Mouse (Mus musculus): Measurements from ENCODE around the gene Sema3b. TPM values are rescaled to one million over a fixed set of nuclear protein-coding genes. Genes with fewer than 3 reads are reported as not detected.
"Not testable (repeated sequence)": the region's sequence is repeated elsewhere in the genome, so short reads cannot be mapped to it uniquely, and the experiment has no call there.

The Sema3b gene
- polyA plus RNA-seq, 1 experiment = not detected

GRCm38 (mm10) chr9:107566855-107567254 is 42.2 kb downstream of the Sema3b start:
- no peaks in the 10 kb centered on the region for H3K27me3 ChIP-seq (replicated peaks)
- H3K9me3 ChIP-seq = no peaks in the 10 kb centered on the region
- peaks cover 47% of the 10 kb centered on the region for H3K36me3 ChIP-seq (replicated peaks; ENCODE audit: low read length)
- H3K4me3 ChIP-seq (replicated peaks) = peak overlapping the region; percentile 66
- TF ChIP-seq GATA1 (IDR thresholded peaks at IDR 0.05; ENCODE audit: borderline replicate concordance, low read length) (no peak), FLI1 (IDR thresholded peaks at IDR 0.05; ENCODE audit: low read length) (no peak)
- peaks cover 88% of the 10 kb centered on the region for H3K4me1 ChIP-seq

GRCm38 (mm10) chr9:107566041-107566709 is 42.9 kb downstream of the Sema3b start:
- Histone ChIP-seq H3K4me3 (replicated peaks) (peak overlapping the region; percentile 40), H3K4me1 (peaks cover 88% of the 10 kb centered on the region), H3K9me3 (no peaks in the 10 kb centered on the region), H3K27me3 (replicated peaks) (no peaks in the 10 kb centered on the region), H3K36me3 (replicated peaks; ENCODE audit: low read length) (peaks cover 47% of the 10 kb centered on the region)
- TF ChIP-seq FLI1 (IDR thresholded peaks at IDR 0.05; ENCODE audit: low read length) = no peak
- TF ChIP-seq GATA1 (IDR thresholded peaks at IDR 0.05; ENCODE audit: borderline replicate concordance, low read length) = no peak

- Histone ChIP-seq H3K4me1 (peaks cover 82% of the 10 kb centered on the region), H3K36me3 (replicated peaks; ENCODE audit: low read length) (peaks cover 47% of the 10 kb centered on the region)
- H3K4me3 ChIP-seq (replicated peaks); H3K9me3 ChIP-seq; H3K27me3 ChIP-seq (replicated peaks): not testable (repeated sequence)
Observed at GRCm38 (mm10) chr9:107565556-107565955, 43.5 kb downstream of the Sema3b start.

- TF ChIP-seq FLI1 (IDR thresholded peaks at IDR 0.05; ENCODE audit: low read length) (no peak), GATA1 (IDR thresholded peaks at IDR 0.05; ENCODE audit: borderline replicate concordance, low read length) (no peak)
- H3K4me3 ChIP-seq (replicated peaks) = peak within 1 kb of the TSS; percentile 96
Observed at GRCm38 (mm10) chr9:107563029-107563581, 45.9 kb downstream of the Sema3b start, which contains the start of gene Tusc2. TSS of gene Tusc2 (plus strand) at chr9:107563255.

GRCm38 (mm10) chr9:107556346-107556745 is 52.7 kb downstream of the Sema3b start:
- H3K27me3 ChIP-seq (replicated peaks) = no peaks in the 10 kb centered on the region
- peaks cover 51% of the 10 kb centered on the region for H3K4me1 ChIP-seq
- H3K9me3 ChIP-seq = no peaks in the 10 kb centered on the region
- peak overlapping the region; percentile 96 for H3K4me3 ChIP-seq (replicated peaks)
- H3K36me3 ChIP-seq (replicated peaks; ENCODE audit: low read length) = peaks cover 50% of the 10 kb centered on the region
- TF ChIP-seq FLI1 (IDR thresholded peaks at IDR 0.05; ENCODE audit: low read length) = no peak
- no peak for TF ChIP-seq GATA1 (IDR thresholded peaks at IDR 0.05; ENCODE audit: borderline replicate concordance, low read length)

More at GRCm38 (mm10) chr9:107563029-107563581, 45.9 kb downstream of the Sema3b start, which contains the start of gene Tusc2:
- Histone ChIP-seq H3K27me3 (replicated peaks) (no peaks in the 10 kb centered on the region), H3K36me3 (replicated peaks; ENCODE audit: low read length) (peaks cover 67% of the 10 kb centered on the region), H3K9me3 (no peaks in the 10 kb centered on the region), H3K4me1 (peaks cover 65% of the 10 kb centered on the region)

- Histone ChIP-seq H3K9me3 (no peaks in the 10 kb centered on the region), H3K4me1 (peaks cover 54% of the 10 kb centered on the region), H3K27me3 (replicated peaks) (no peaks in the 10 kb centered on the region), H3K36me3 (replicated peaks; ENCODE audit: low read length) (peaks cover 44% of the 10 kb centered on the region), H3K4me3 (replicated peaks) (peak overlapping the region; percentile 96)
- TF ChIP-seq FLI1 (IDR thresholded peaks at IDR 0.05; ENCODE audit: low read length) = no peak
Observed at GRCm38 (mm10) chr9:107555701-107556100, 53.3 kb downstream of the Sema3b start.

- Histone ChIP-seq H3K9me3 (no peaks in the 10 kb centered on the region), H3K4me1 (peaks cover 61% of the 10 kb centered on the region), H3K4me3 (replicated peaks) (peak overlapping the region; percentile 96), H3K27me3 (replicated peaks) (no peaks in the 10 kb centered on the region), H3K36me3 (replicated peaks; ENCODE audit: low read length) (peaks cover 37% of the 10 kb centered on the region)
- no peak for TF ChIP-seq GATA1 (IDR thresholded peaks at IDR 0.05; ENCODE audit: borderline replicate concordance, low read length)
Observed at GRCm38 (mm10) chr9:107555031-107555457, 54.0 kb downstream of the Sema3b start.

- peaks cover 3% of the 10 kb centered on the region for H3K27me3 ChIP-seq (replicated peaks)
Observed at GRCm38 (mm10) chr9:107554319-107554825, 54.7 kb downstream of the Sema3b start.

GRCm38 (mm10) chr9:107553541-107554318 is 55.3 kb downstream of the Sema3b start:
- peak overlapping the region; percentile 96 for H3K4me3 ChIP-seq (replicated peaks)
- H3K4me1 ChIP-seq = peaks cover 70% of the 10 kb centered on the region
- TF ChIP-seq GATA1 (IDR thresholded peaks at IDR 0.05; ENCODE audit: borderline replicate concordance, low read length) = no peak
- no peak for TF ChIP-seq FLI1 (IDR thresholded peaks at IDR 0.05; ENCODE audit: low read length)
- peaks cover 24% of the 10 kb centered on the region for H3K36me3 ChIP-seq (replicated peaks; ENCODE audit: low read length)
- no peaks in the 10 kb centered on the region for H3K9me3 ChIP-seq
- H3K27me3 ChIP-seq (replicated peaks) = peaks cover 8% of the 10 kb centered on the region

More at GRCm38 (mm10) chr9:107554319-107554825, 54.7 kb downstream of the Sema3b start:
- H3K4me1 ChIP-seq = peaks cover 66% of the 10 kb centered on the region
- H3K9me3 ChIP-seq = no peaks in the 10 kb centered on the region
- H3K4me3 ChIP-seq (replicated peaks) = peak overlapping the region; percentile 96
- peaks cover 31% of the 10 kb centered on the region for H3K36me3 ChIP-seq (replicated peaks; ENCODE audit: low read length)
- peak; percentile 13; the same call in 1 of the 2 replicates for TF ChIP-seq FLI1 (IDR thresholded peaks at IDR 0.05; ENCODE audit: low read length)
- no peak for TF ChIP-seq GATA1 (IDR thresholded peaks at IDR 0.05; ENCODE audit: borderline replicate concordance, low read length)
